Mouse (Mus musculus): ENCODE measurements around the gene Cacnb2. TPM values are rescaled to one million over a fixed set of nuclear protein-coding genes. Genes with fewer than 3 reads are reported as not detected.

The Cacnb2 gene
- polyA plus RNA-seq, 1 experiment from 2014 or later: 6.9 TPM

DNA sequence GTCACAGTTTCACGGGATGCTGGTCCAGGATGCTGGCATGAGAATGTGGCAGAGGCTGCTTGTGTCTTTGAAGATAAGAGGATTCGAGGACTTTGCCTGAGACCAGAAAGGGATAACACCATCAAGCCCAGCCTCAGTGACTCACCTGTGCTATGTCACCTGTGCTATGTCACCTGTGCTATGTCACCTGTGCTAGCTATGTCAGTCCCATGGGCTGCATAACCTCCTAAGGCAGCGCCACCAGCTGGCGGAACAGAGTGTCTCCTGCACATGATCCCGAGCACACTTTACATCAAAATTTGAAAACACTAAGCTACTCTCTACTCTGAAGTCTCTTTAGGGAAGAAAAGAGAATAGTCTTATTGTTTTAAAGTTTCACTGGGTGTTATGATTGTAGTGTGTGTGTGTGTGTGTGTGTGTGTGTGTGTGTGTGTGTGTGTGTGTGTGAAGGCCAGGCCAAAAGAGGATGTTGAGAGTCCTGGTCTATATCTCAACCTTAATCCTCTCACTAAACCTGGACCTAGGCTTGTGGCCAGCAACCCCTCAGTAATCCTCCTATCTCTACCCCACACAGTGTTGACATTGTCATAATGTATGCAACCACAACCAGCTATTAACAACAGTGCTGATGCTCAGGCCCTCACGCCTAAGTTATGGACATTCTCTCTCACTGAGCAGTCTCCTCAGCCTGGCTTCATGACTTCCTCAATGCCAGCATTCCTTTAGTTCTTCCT lies 17.4 kb downstream of the Cacnb2 start:
- WGBS: 82% methylated on average over 6 of the region's 6 CpGs
- H3K27me3 ChIP-seq (replicated peaks): no peaks in the 10 kb centered on the region
- H3K9me3 ChIP-seq (replicated peaks): no peaks in the 10 kb centered on the region
- no peaks in the 10 kb centered on the region for H3K4me1 ChIP-seq
- no peak for ATAC-seq (ENCODE audit: low FRiP score)
- no peak overlapping the region for H3K27ac ChIP-seq (replicated peaks)
- no peaks in the 10 kb centered on the region for H3K36me3 ChIP-seq
- H3K9ac ChIP-seq (replicated peaks): no peak overlapping the region
- H3K4me2 ChIP-seq: no peak overlapping the region
- no peak overlapping the region for H3K4me3 ChIP-seq (replicated peaks)

DNA sequence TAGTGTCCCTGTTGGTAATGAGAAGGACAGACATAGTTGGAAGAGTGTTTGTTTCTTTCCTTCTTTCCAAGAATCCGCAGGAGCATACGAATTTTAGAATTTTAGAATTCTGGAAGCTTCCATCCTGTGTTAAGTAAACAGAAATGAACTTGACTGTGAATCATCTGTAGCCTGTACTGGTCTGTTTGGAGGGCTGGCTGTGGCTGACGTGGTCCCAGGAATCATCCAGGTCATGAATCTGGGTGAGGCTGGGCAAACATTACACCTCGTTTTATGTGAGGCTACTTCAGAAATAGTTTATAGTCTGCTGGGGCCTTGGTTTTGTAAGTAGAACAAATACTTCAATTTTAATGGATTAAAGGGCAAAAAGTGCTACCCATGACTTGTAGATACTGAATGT lies 18.0 kb downstream of the Cacnb2 start:
- no peak overlapping the region for H3K4me2 ChIP-seq
- 80% methylated on average over 4 of the region's 4 CpGs for WGBS
- H3K9me3 ChIP-seq (replicated peaks): no peaks in the 10 kb centered on the region
- ATAC-seq (ENCODE audit: low FRiP score): no peak
- H3K9ac ChIP-seq (replicated peaks): no peak overlapping the region
- no peaks in the 10 kb centered on the region for H3K4me1 ChIP-seq
- H3K27ac ChIP-seq (replicated peaks): no peak overlapping the region
- no peaks in the 10 kb centered on the region for H3K36me3 ChIP-seq
- H3K27me3 ChIP-seq (replicated peaks): no peaks in the 10 kb centered on the region
- no peak overlapping the region for H3K4me3 ChIP-seq (replicated peaks)

DNA sequence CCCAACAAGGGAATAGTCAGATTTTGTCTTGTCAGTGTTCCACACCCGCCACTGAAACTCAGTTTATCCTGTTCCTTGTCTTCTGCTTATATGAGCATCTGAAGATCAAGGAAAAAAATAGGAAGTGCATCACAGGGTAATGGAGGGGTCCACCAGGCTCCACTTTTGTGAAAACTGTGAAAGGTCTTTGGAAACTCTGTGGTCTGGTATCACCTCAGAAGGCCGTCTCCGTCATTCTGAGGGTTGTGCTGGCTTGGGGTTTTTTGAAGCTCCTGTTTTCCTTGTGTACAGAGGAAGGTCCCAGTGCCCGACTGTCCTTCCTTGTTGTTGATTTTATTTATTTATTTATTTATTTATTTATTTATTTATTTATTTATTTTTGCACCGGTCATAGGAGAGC lies 20.9 kb downstream of the Cacnb2 start:
- ATAC-seq (ENCODE audit: low FRiP score): no peak
- Histone ChIP-seq H3K4me1 (no peaks in the 10 kb centered on the region), H3K4me2 (no peak overlapping the region), H3K27me3 (replicated peaks) (no peaks in the 10 kb centered on the region), H3K27ac (replicated peaks) (no peak overlapping the region), H3K36me3 (no peaks in the 10 kb centered on the region), H3K9me3 (replicated peaks) (no peaks in the 10 kb centered on the region), H3K9ac (replicated peaks) (no peak overlapping the region), H3K4me3 (replicated peaks) (no peak overlapping the region)
- 93% methylated on average over 5 of the region's 5 CpGs for WGBS

DNA sequence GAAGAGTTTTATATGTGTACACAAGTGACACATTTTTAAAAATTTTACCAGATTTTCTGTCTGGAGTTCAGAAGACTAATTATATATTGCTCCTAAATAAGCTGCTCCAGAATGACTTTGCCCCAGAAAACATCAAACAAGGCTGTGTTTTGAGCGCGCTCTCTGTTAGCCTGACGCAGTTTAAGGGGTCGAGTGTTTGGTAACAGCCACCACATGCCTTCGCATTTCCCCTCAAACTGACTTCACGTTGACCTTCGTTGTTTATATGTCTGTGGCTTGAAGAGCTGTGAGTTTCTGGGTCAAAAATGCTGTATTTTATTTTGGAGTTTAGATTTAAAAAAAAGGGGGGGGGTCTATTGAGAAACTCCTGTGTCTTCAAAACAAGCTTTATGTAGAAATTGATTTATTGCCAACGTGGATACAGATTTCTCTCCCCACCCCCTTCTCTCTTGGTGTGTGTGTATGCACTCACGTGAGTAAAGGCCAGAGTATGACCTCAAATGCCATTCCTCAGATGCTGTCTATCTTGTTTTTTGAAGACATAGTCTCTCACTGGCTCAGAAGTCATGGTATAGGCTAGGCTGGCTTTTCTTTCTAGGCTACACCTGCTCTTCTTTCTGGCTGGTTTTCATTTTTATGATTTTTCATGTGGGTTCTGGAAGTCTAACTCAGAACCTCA lies 27.1 kb downstream of the Cacnb2 start:
- Histone ChIP-seq H3K36me3 (no peaks in the 10 kb centered on the region), H3K4me1 (no peaks in the 10 kb centered on the region), H3K9me3 (replicated peaks) (no peaks in the 10 kb centered on the region), H3K27ac (replicated peaks) (no peak overlapping the region), H3K27me3 (replicated peaks) (no peaks in the 10 kb centered on the region), H3K4me3 (replicated peaks) (no peak overlapping the region), H3K4me2 (no peak overlapping the region), H3K9ac (replicated peaks) (no peak overlapping the region)
- WGBS: 87% methylated on average over 9 of the region's 9 CpGs
- ATAC-seq (ENCODE audit: low FRiP score): no peak

DNA sequence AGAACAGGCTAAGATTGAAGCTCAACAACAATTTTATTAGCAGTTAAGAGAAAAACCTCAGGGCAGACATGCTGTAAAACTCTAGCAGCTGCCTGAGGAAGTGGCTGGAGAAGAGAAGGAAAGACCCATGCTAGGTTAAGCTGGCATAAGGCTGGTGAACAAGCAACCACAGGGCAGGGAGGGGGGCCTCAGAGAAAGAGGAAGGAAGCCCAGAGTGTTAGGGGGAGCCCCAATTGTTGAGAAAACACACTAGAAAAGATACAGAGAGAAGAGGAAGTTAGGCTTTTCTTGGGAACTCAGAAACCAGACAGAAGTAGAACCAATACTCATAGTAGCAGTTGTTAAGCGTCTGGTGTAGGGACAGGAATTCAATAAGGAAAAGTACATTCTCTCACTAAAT lies 28.7 kb downstream of the Cacnb2 start:
- no peak for ATAC-seq (ENCODE audit: low FRiP score)
- H3K4me3 ChIP-seq (replicated peaks): no peak overlapping the region
- no peaks in the 10 kb centered on the region for H3K9me3 ChIP-seq (replicated peaks)
- H3K27ac ChIP-seq (replicated peaks): no peak overlapping the region
- H3K4me1 ChIP-seq: no peaks in the 10 kb centered on the region
- 89% methylated on average over 1 of the region's 1 CpGs for WGBS
- H3K9ac ChIP-seq (replicated peaks): no peak overlapping the region
- no peak overlapping the region for H3K4me2 ChIP-seq
- H3K36me3 ChIP-seq: no peaks in the 10 kb centered on the region
- H3K27me3 ChIP-seq (replicated peaks): no peaks in the 10 kb centered on the region

DNA sequence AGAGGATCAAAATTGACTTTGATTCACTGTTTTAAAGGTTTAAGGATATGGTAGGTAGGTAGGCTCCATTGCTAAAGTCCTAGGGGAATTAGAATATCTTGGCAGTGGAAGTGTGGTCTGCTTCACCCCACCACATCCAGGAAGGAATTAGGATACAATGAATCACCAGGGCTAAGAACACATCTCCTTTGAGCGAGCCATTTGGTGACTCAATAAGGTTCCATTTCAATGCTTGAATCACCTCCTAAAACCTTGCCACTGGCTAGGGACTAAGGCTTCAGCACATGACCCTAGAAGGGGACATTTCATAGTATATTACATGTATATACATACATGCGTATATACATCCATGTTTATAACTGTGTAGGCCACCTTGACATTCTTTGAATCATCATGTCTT lies 30.3 kb downstream of the Cacnb2 start:
- Histone ChIP-seq H3K9ac (replicated peaks) (no peak overlapping the region), H3K36me3 (no peaks in the 10 kb centered on the region), H3K27me3 (replicated peaks) (no peaks in the 10 kb centered on the region), H3K4me1 (no peaks in the 10 kb centered on the region), H3K4me3 (replicated peaks) (no peak overlapping the region), H3K9me3 (replicated peaks) (no peaks in the 10 kb centered on the region), H3K4me2 (no peak overlapping the region), H3K27ac (replicated peaks) (no peak overlapping the region)
- no peak for ATAC-seq (ENCODE audit: low FRiP score)
- 95% methylated on average over 2 of the region's 2 CpGs for WGBS

DNA sequence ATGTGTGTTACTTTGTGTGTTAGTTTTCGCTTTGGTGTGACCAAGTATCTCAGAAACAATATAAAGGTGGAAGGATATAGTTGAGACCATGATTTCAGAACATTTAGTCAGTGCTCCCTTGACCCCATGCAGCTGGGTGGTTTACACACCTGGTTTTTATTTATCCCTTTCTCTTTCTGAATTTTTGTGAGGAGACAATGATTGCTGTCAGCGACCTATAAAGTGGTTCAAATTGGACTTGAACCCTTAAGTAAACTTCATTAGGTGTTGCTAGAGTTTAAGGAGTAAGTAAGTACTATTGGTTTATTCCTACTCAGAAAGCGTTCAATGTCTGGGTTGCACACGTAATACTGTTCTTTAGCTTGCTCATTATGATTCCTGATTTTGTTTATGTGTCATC lies 36.4 kb downstream of the Cacnb2 start:
- Histone ChIP-seq H3K9me3 (replicated peaks) (no peaks in the 10 kb centered on the region), H3K4me2 (no peak overlapping the region), H3K27ac (replicated peaks) (no peak overlapping the region), H3K36me3 (no peaks in the 10 kb centered on the region), H3K4me1 (0 out of 2 replicates have a peak, but pooled peaks cover 4% of the 10 kb centered on the region), H3K4me3 (replicated peaks) (no peak overlapping the region), H3K27me3 (replicated peaks) (no peaks in the 10 kb centered on the region), H3K9ac (replicated peaks) (no peak overlapping the region)
- WGBS: 92% methylated on average over 4 of the region's 4 CpGs
- ATAC-seq (ENCODE audit: low FRiP score): no peak

DNA sequence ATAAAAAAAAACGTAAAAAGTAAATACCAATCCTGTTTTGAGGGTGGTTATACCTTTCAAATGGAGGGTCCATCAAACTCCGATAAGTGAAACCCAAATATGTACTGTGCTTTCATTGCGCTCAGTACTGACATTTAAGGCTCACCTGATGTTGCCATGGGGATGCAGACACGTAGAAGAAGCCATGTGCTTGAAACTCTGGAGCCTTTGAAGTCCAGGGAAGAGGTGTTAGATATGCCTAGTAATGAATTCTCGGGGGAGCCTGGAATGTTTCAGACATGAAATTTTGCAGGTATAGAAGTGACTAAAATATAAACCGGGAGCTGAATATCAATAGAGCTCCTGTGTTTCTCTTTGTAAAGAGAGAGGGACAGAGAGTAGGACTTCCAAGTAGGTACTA lies 37.0 kb downstream of the Cacnb2 start:
- Histone ChIP-seq H3K36me3 (no peaks in the 10 kb centered on the region), H3K9ac (replicated peaks) (no peak overlapping the region), H3K4me3 (replicated peaks) (no peak overlapping the region), H3K27ac (replicated peaks) (no peak overlapping the region), H3K27me3 (replicated peaks) (no peaks in the 10 kb centered on the region), H3K9me3 (replicated peaks) (no peaks in the 10 kb centered on the region), H3K4me1 (0 out of 2 replicates have a peak, but pooled peaks cover 4% of the 10 kb centered on the region), H3K4me2 (no peak overlapping the region)
- ATAC-seq (ENCODE audit: low FRiP score): no peak
- 91% methylated on average over 6 of the region's 6 CpGs for WGBS

DNA sequence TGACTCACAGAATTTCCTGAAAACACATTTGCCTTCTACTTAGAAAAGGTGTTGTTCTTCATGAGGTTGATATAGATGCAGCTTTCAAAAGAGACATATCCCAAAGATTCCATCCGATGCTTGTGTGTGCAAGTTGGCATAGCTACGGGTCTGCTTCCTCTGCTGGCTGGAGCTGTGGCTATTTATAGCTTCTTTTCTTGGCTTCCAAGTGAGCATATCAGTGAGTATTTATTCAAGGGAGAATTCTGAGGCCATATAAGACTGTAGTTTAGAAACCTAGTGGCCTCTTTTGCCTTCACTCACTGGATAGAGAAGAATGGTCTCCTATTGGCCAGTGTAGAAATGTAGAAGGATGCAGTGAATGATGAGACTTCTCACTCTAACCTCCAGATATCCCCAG lies 38.2 kb downstream of the Cacnb2 start:
- Histone ChIP-seq H3K9ac (replicated peaks) (no peak overlapping the region), H3K27me3 (replicated peaks) (no peaks in the 10 kb centered on the region), H3K4me2 (no peak overlapping the region), H3K4me3 (replicated peaks) (no peak overlapping the region), H3K27ac (replicated peaks) (0 out of 2 replicates have a peak overlapping the region, but pooled peaks have one; percentile 10), H3K9me3 (replicated peaks) (no peaks in the 10 kb centered on the region), H3K36me3 (no peaks in the 10 kb centered on the region), H3K4me1 (0 out of 2 replicates have a peak, but pooled peaks cover 4% of the 10 kb centered on the region)
- no peak for ATAC-seq (ENCODE audit: low FRiP score)
- WGBS: 60% methylated on average over 2 of the region's 2 CpGs

DNA sequence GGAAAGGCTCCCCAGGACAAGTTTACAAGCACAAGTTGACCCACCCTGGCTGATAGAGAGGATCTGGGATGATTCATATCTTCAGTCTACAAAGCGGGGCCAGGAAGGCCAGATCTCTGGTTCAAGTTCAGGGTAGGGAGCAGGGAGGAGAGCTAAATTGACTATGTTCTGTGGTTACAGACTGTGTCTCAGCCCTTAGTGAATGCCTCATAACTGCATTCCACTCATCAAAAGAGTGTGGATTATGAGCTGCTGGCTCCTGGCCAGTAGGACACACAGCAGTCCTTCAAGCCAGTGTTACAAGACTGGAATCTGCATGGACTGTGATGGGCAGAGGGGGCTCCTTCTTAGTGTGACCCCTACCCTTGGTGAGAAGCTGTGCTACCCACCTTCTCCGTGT lies 48.4 kb downstream of the Cacnb2 start:
- no peaks in the 10 kb centered on the region for H3K36me3 ChIP-seq
- H3K27me3 ChIP-seq (replicated peaks): no peaks in the 10 kb centered on the region
- H3K9me3 ChIP-seq (replicated peaks): no peaks in the 10 kb centered on the region
- peaks cover 1% of the 10 kb centered on the region; the same call in 1 of the 2 replicates for H3K4me1 ChIP-seq
- no peak overlapping the region for H3K4me2 ChIP-seq
- no peak overlapping the region for H3K9ac ChIP-seq (replicated peaks)
- no peak overlapping the region for H3K4me3 ChIP-seq (replicated peaks)
- H3K27ac ChIP-seq (replicated peaks): no peak overlapping the region
- ATAC-seq (ENCODE audit: low FRiP score): no peak
- WGBS: 90% methylated on average over 2 of the region's 2 CpGs

DNA sequence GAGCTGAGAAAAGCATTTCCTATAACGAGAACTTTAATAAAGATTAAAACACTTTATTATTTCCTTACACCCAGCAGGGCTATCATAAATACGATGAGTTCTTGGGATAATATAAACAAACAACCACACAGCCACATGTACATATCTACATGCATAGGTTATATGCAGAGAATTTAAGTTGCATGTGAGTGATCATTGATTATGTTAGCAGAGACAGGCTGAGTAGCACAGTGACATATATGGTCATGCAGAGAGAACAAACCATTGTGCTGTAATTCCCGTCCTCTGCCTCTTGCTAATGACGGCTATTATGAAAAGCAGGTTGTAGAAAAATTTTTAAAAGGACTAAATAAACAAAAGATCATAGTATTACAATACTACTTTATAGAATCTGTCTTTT lies 53.8 kb downstream of the Cacnb2 start:
- 26% methylated on average over 4 of the region's 4 CpGs for WGBS
- H3K4me2 ChIP-seq: no peak overlapping the region
- peak; percentile 74 for ATAC-seq (ENCODE audit: low FRiP score)
- H3K9ac ChIP-seq (replicated peaks): no peak overlapping the region
- no peak overlapping the region for H3K4me3 ChIP-seq (replicated peaks)
- no peaks in the 10 kb centered on the region for H3K27me3 ChIP-seq (replicated peaks)
- H3K9me3 ChIP-seq (replicated peaks): no peaks in the 10 kb centered on the region
- peaks cover 11% of the 10 kb centered on the region for H3K4me1 ChIP-seq
- H3K36me3 ChIP-seq: no peaks in the 10 kb centered on the region
- no peak overlapping the region for H3K27ac ChIP-seq (replicated peaks)

DNA sequence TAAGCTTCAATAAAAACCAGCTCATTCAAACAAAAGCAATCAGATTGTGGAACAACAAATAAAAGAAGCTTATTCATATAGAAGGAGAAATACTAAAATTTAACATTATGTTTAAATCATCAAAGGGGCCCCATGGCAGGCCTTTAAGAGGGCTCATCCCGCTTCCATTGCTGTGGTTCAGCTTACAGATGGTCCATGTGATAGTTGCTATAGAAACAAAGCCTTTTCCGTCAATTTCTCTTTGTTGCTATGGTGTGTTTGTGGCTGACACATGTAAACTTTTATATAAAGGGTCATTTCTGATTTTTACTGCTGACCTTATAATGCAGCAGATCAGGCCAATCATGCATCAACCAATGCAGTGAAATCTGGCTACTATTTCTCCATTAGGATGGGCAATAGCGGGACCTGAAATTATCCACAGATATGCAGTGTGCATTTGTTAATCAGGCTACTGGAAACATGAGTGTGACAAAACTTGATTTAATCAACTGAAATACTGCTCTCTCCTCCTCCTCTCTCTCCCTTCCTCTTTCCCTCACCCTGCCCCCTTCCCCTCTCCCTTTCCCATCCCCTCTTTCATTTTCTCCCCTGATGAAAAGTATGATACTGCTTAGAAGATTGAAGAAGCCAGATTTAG lies 54.4 kb downstream of the Cacnb2 start:
- H3K9me3 ChIP-seq (replicated peaks): no peaks in the 10 kb centered on the region
- 52% methylated on average over 3 of the region's 3 CpGs for WGBS
- no peak overlapping the region for H3K4me3 ChIP-seq (replicated peaks)
- H3K27me3 ChIP-seq (replicated peaks): no peaks in the 10 kb centered on the region
- H3K36me3 ChIP-seq: no peaks in the 10 kb centered on the region
- ATAC-seq (ENCODE audit: low FRiP score): peak; percentile 83
- H3K4me1 ChIP-seq: peaks cover 11% of the 10 kb centered on the region
- H3K27ac ChIP-seq (replicated peaks): 0 out of 2 replicates have a peak overlapping the region, but pooled peaks have one; percentile 37
- no peak overlapping the region for H3K9ac ChIP-seq (replicated peaks)
- H3K4me2 ChIP-seq: no peak overlapping the region
